Mouse (Mus musculus): ENCODE data around the gene Cntn1. TPM values are rescaled to one million over a fixed set of nuclear protein-coding genes. Genes with fewer than 3 reads are reported as not detected.

The Cntn1 gene
- total and polyA plus RNA-seq, 3 experiments, result 0.11 TPM; not detected in 2

GRCm38 (mm10) chr15:92364153-92364552, 313.2 kb downstream of the Cntn1 start:
- ATAC-seq (ENCODE audit: extremely low read depth, insufficient number of reproducible peaks, low FRiP score, poor library complexity, severe bottlenecking) (no peak), DNase-seq (ENCODE audit: low spot score) (no peak)
- peaks cover 6% of the 10 kb centered on the region for H3K36me3 ChIP-seq (replicated peaks)
- no peak overlapping the region for H3K4me3 ChIP-seq (ENCODE audit: low read depth, low read length)
- no peaks in the 10 kb centered on the region for H3K9me3 ChIP-seq (replicated peaks)
- no peaks in the 10 kb centered on the region for H3K4me1 ChIP-seq (ENCODE audit: insufficient read depth, low read depth, low read length)
- no peaks in the 10 kb centered on the region for H3K27me3 ChIP-seq (ENCODE audit: insufficient read depth, low read length)
- TF ChIP-seq TAL1 (conservative IDR thresholded peaks at IDR 0.05; ENCODE audit: low read depth, low read length) (no peak), GATA1 (IDR thresholded peaks at IDR 0.05; ENCODE audit: borderline replicate concordance, low read length) (no peak), POLR2AphosphoS5 (IDR thresholded peaks at IDR 0.05; ENCODE audit: insufficient replicate concordance, low read depth, low read length) (no peak), CTCF (IDR thresholded peaks at IDR 0.05; ENCODE audit: low read depth, low read length) (no peak), GATA2 (IDR thresholded peaks at IDR 0.05; ENCODE audit: borderline replicate concordance, low read depth, low read length) (no peak)

- DNase-seq (ENCODE audit: low spot score) (no peak), ATAC-seq (ENCODE audit: extremely low read depth, insufficient number of reproducible peaks, low FRiP score, poor library complexity, severe bottlenecking) (no peak)
- H3K9me3 ChIP-seq (replicated peaks), result no peaks in the 10 kb centered on the region
- H3K27me3 ChIP-seq (ENCODE audit: insufficient read depth, low read length), result no peaks in the 10 kb centered on the region
- H3K36me3 ChIP-seq (replicated peaks), result peaks cover 6% of the 10 kb centered on the region
- no peak overlapping the region for H3K4me3 ChIP-seq (ENCODE audit: low read depth, low read length)
- H3K4me1 ChIP-seq (ENCODE audit: insufficient read depth, low read depth, low read length), result no peaks in the 10 kb centered on the region
- no peak for TF ChIP-seq GATA1 (IDR thresholded peaks at IDR 0.05; ENCODE audit: borderline replicate concordance, low read length)
Measured at GRCm38 (mm10) chr15:92364592-92364991, 313.6 kb downstream of the Cntn1 start.

Other genes starting within 250 kb of the Cntn1 start
- gene Smgc, start 212.9 kb upstream of the Cntn1 start, total RNA-seq (2014; fragmentation: Nextera tagmentation), result not detected in 2 replicates
- 0.22 TPM in 1 of 2 replicates, not detected in the other for gene Smgc, start 212.9 kb upstream of the Cntn1 start, total RNA-seq (2017)
- not detected in 2 replicates for gene Smgc, start 212.9 kb upstream of the Cntn1 start, polyA plus RNA-seq (2012)

Measured in G1E (cell line).